Comparison of ENCODE assay signal across 10 mouse cellular contexts in the genomic region with DNA sequence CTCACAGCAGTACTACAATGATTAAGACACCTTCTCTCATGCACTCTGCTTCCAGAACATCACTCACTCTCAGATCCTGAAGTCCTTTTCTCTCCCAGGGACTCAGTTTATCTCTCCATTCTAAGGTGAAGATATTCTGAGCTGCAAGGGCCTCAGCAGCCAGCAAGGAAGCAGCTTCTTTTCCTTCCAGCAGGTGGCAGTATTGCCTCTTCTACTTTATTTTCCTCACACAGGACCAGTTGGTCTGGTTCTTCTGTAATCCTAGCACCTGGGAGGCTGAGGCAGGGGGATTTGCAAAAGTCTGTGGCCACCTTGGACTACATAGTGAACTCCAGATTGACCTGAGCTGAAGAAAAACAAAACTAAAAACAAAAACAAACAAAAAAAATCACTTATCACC. TPM values are rescaled to one million over a fixed set of nuclear protein-coding genes. Genes with fewer than 3 reads are reported as not detected.
DNase-seq lines count a peak whose midpoint lies in the region; ATAC-seq and TF ChIP-seq lines count a peak whose summit lies in the region.
"Had no signal": no experiment of that assay in that cellular context is flagged by ENCODE, and none has a peak within 500 bp of the region (broad histone marks: within the 10 kb centered on the region; RNA-seq: fewer than 3 reads in every experiment).

No protein-coding gene starts in this region.

- no peak for ATAC-seq in heart, embryonic 11.5 days (replicated peaks; ENCODE audit: insufficient number of reproducible peaks, low FRiP score, low TSS enrichment)
- ATAC-seq in forebrain, embryonic 16.5 days: 0 out of 2 replicates have a peak, but pooled peaks have one; percentile 52

- no peak overlapping the region for H3K4me2 ChIP-seq in heart, embryonic 11.5 days
- no peak overlapping the region for H3K4me2 ChIP-seq in forebrain, embryonic 16.5 days (ENCODE audit: low read length)
- H3K4me2 ChIP-seq: stomach, embryonic 15.5 days had no signal

- H3K9ac ChIP-seq in heart, embryonic 11.5 days (ENCODE audit: low read depth, low read length): no peak overlapping the region
- no peak overlapping the region for H3K9ac ChIP-seq in forebrain, embryonic 16.5 days (replicated peaks; ENCODE audit: low read depth, low read length)
- H3K9ac ChIP-seq: stomach, embryonic 15.5 days had no signal

- TF ChIP-seq POLR2A in lung, adult 2 months (IDR thresholded peaks at IDR 0.05; ENCODE audit: borderline replicate concordance, extremely low read depth, low read depth, low read length): no peak

- H3K27ac ChIP-seq in heart, embryonic 11.5 days (ENCODE audit: low read depth, low read length): no peak overlapping the region
- no peak overlapping the region for H3K27ac ChIP-seq in forebrain, embryonic 16.5 days (ENCODE audit: low read length)
- H3K27ac ChIP-seq: stomach, embryonic 15.5 days had no signal

- H3K27me3 ChIP-seq in heart, embryonic 11.5 days (ENCODE audit: control insufficient read depth, insufficient read depth, low read length): peaks cover 26% of the 10 kb centered on the region
- peaks cover 37% of the 10 kb centered on the region for H3K27me3 ChIP-seq in forebrain, embryonic 16.5 days (replicated peaks; ENCODE audit: control insufficient read depth, insufficient read depth, low read length)

- H3K4me1 ChIP-seq in heart, embryonic 11.5 days (ENCODE audit: control insufficient read depth, insufficient read depth, low read length): no peaks in the 10 kb centered on the region
- no peaks in the 10 kb centered on the region for H3K4me1 ChIP-seq in forebrain, embryonic 16.5 days (replicated peaks; ENCODE audit: control insufficient read depth, insufficient read depth, low read length)
- no peaks in the 10 kb centered on the region for H3K4me1 ChIP-seq in lung, adult 2 months (ENCODE audit: control insufficient read depth, insufficient read depth, low read length)
- H3K4me1 ChIP-seq: stomach, embryonic 15.5 days had no signal

- peak; percentile 42 to 65 for DNase-seq in heart, adult 18-20 months
- DNase-seq in spleen, postnatal 10 days (ENCODE audit: low spot score in 2 of 2): peak; percentile 20 to 48
- DNase-seq in spleen, postnatal 4 days (ENCODE audit: low spot score in 2 of 2): no peak
- peak; percentile 93 for DNase-seq in brain, adult 2 months (ENCODE audit: low read depth, low spot score)
- peak; percentile 20 for DNase-seq in lung, adult 2 months
- peak; percentile 36 for DNase-seq in thymus, postnatal 4 days

- H3K4me3 ChIP-seq in heart, embryonic 11.5 days (ENCODE audit: low read depth, low read length): no peak overlapping the region
- H3K4me3 ChIP-seq in forebrain, embryonic 16.5 days (replicated peaks; ENCODE audit: low read length): no peak overlapping the region
- H3K4me3 ChIP-seq in lung, adult 2 months (replicated peaks; ENCODE audit: extremely low read depth, low read depth, low read length): no peak overlapping the region
- H3K4me3 ChIP-seq: stomach, embryonic 15.5 days had no signal

- H3K9me3 ChIP-seq in heart, embryonic 11.5 days (replicated peaks; ENCODE audit: control insufficient read depth, low read length): no peaks in the 10 kb centered on the region
- no peaks in the 10 kb centered on the region for H3K9me3 ChIP-seq in forebrain, embryonic 16.5 days (ENCODE audit: control insufficient read depth, low read length)
- H3K9me3 ChIP-seq: stomach, embryonic 15.5 days had no signal

- no peaks in the 10 kb centered on the region for H3K36me3 ChIP-seq in heart, embryonic 11.5 days (ENCODE audit: control insufficient read depth, insufficient read depth, low read length)
- no peaks in the 10 kb centered on the region for H3K36me3 ChIP-seq in forebrain, embryonic 16.5 days (ENCODE audit: control insufficient read depth, insufficient read depth)
- H3K36me3 ChIP-seq: stomach, embryonic 15.5 days had no signal

- peak; percentile 75 for TF ChIP-seq CTCF in lung, adult 2 months (IDR thresholded peaks at IDR 0.05; ENCODE audit: insufficient read depth, low read length)

RNA-seq across cellular contexts. Expression of gene Npas4, which starts 8.3 kb away (rescaled TPM):
- total RNA-seq in heart, adult 18-20 months (2021): under 1 TPM in 1 of 2 experiments, not detected in 1; 0.10 TPM
- 0.11 and 0.13 TPM in 2 replicates for polyA plus RNA-seq in heart, embryonic 11.5 days (2014; fragmentation: Nextera tagmentation; extraction: Ambion mirVana)
- polyA plus RNA-seq in forebrain, embryonic 16.5 days (2015; fragmentation: Nextera tagmentation; extraction: Ambion mirVana): 0.21 and 0.71 TPM in 2 replicates
- polyA plus RNA-seq in lung, adult 2 months (2012; rRNA removed): 0.54 and 0.93 TPM in 2 replicates
- total RNA-seq: common myeloid progenitor, adult 5-6 weeks had no signal

RNA-seq across cellular contexts. Expression of gene Mrpl11, which starts 19.8 kb away (rescaled TPM):
- total RNA-seq in heart, adult 18-20 months (2021): 10 to 100 TPM; 67.7 to 86.0 TPM
- polyA plus RNA-seq in heart, embryonic 11.5 days (2014; fragmentation: Nextera tagmentation; extraction: Ambion mirVana): 117 and 129 TPM in 2 replicates
- 106 and 116 TPM in 2 replicates for polyA plus RNA-seq in forebrain, embryonic 16.5 days (2015; fragmentation: Nextera tagmentation; extraction: Ambion mirVana)
- polyA plus RNA-seq in lung, adult 2 months (2012; rRNA removed): 19.5 and 20.5 TPM in 2 replicates

RNA-seq across cellular contexts. Expression of gene Peli3, which starts 38.8 kb away (rescaled TPM):
- 1 to 10 TPM; 3.5 to 3.8 TPM for total RNA-seq in heart, adult 18-20 months (2021)
- polyA plus RNA-seq in heart, embryonic 11.5 days (2014; fragmentation: Nextera tagmentation; extraction: Ambion mirVana): 0.86 and 1.1 TPM in 2 replicates
- polyA plus RNA-seq in forebrain, embryonic 16.5 days (2015; fragmentation: Nextera tagmentation; extraction: Ambion mirVana): 12.0 and 16.5 TPM in 2 replicates
- polyA plus RNA-seq in lung, adult 2 months (2012; rRNA removed): 5.5 and 5.8 TPM in 2 replicates

RNA-seq across cellular contexts. Expression of gene Slc29a2, which starts 41.9 kb away (rescaled TPM):
- total RNA-seq in heart, adult 18-20 months (2021): 1 to 10 TPM; 6.9 to 8.8 TPM
- polyA plus RNA-seq in heart, embryonic 11.5 days (2014; fragmentation: Nextera tagmentation; extraction: Ambion mirVana): 8.2 and 10.3 TPM in 2 replicates
- 11.2 and 13.4 TPM in 2 replicates for polyA plus RNA-seq in forebrain, embryonic 16.5 days (2015; fragmentation: Nextera tagmentation; extraction: Ambion mirVana)
- polyA plus RNA-seq in lung, adult 2 months (2012; rRNA removed): 4.3 and 5.9 TPM in 2 replicates

RNA-seq across cellular contexts. Expression of gene Dpp3, which starts 53.7 kb away (rescaled TPM):
- 10 to 100 TPM; 15.6 to 18.2 TPM for total RNA-seq in heart, adult 18-20 months (2021)
- polyA plus RNA-seq in heart, embryonic 11.5 days (2014; fragmentation: Nextera tagmentation; extraction: Ambion mirVana): 87.8 and 110 TPM in 2 replicates
- polyA plus RNA-seq in forebrain, embryonic 16.5 days (2015; fragmentation: Nextera tagmentation; extraction: Ambion mirVana): 95.9 and 106 TPM in 2 replicates
- 70.3 and 89.2 TPM in 2 replicates for polyA plus RNA-seq in lung, adult 2 months (2012; rRNA removed)

Comparison
In these comparisons a context has a peak if more than half of its experiments do, and no peak if none do; other contexts are left out.
1. DNase-seq: peak in heart, adult 18-20 months (2 of 2), spleen, postnatal 10 days (2 of 2), brain, adult 2 months (single experiment), lung, adult 2 months (single experiment) and thymus, postnatal 4 days (single experiment); none in spleen, postnatal 4 days (0 of 2).